Mouse (Mus musculus) left cerebral cortex, adult 8-10 months (tissue): Measurements from ENCODE around the gene Cdsn. TPM values are rescaled to one million over a fixed set of nuclear protein-coding genes. Genes with fewer than 3 reads are reported as not detected.

Experiments used
- DNase-seq, 2 experiments: peaks; one replicate each; pipeline ENCODE4 v3.0.0; 2022; ENCODE audit warnings: low spot score in 2 of 2
- total RNA-seq, 4 experiments: library from RNA; stranded (reverse); gene quantifications; 2 replicates each; pipeline ENCODE4 v1.2.4; 2022

Cdsn gene
- total RNA-seq, 4 experiments from 2014 or later, result 1.00 to 1.6 (median 1.2) TPM

- DNase-seq, result no peak
Observed at GRCm38 (mm10) chr17:35569091-35569944, 17.4 kb downstream of the Cdsn start.

- DNase-seq, result no peak
Observed at GRCm38 (mm10) chr17:35570836-35571235, 18.9 kb downstream of the Cdsn start.

- no peak for DNase-seq
Observed at GRCm38 (mm10) chr17:35571477-35571876, 19.5 kb downstream of the Cdsn start.

- peak; percentile 34 to 50 for DNase-seq
Observed at GRCm38 (mm10) chr17:35578211-35578610, 26.3 kb downstream of the Cdsn start.

- no peak for DNase-seq
Observed at GRCm38 (mm10) chr17:35582900-35583299, 31.0 kb downstream of the Cdsn start.

GRCm38 (mm10) chr17:35584330-35584937 lies 32.5 kb downstream of the Cdsn start:
- DNase-seq, result peak; percentile 69 to 70

DNA sequence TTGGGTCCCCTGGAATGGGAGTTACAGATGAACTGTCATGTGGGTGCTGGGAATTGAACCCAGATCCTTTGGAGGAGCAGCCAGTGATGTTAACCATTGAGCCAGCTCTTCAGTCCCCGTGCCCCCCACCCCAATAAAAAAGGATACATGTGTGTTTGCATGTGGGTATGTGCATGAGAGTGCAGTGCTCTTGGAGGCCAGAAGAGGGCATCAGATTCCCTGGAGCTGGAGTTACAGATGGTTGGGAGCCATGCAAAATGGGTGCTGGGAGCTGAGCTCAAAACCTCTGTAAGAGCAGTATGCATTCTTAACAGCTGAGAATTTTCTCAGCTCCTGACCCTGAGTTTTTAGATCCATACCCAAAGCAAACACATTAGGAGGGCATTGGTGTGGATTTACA lies 35.4 kb downstream of the Cdsn start:
- DNase-seq, result no peak

GRCm38 (mm10) chr17:35588387-35588786 lies 36.5 kb downstream of the Cdsn start:
- no peak for DNase-seq

- DNase-seq, result peak; percentile 60 to 73
Observed at GRCm38 (mm10) chr17:35590410-35591218, 38.7 kb downstream of the Cdsn start.

GRCm38 (mm10) chr17:35591219-35591578 lies 39.3 kb downstream of the Cdsn start:
- no peak for DNase-seq

DNA sequence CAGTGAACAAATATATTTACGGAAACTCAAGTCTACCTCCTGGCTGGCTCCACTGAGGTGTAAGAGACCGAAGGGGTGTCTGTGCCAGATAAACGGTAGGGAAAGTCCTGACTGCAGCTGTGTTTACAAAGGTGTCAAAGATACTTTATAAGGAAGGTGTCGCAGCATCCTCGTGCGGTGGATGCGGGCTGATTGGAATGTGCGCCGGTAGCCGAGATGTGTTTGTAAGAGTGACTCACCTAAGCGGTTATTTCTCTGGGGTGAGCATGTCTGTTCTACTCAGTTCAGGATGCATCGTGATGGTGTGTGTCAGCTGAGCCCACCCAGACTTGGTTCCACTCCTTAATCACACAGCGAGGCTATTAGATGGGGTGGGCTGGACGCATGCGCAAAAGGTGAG lies 39.8 kb downstream of the Cdsn start:
- no peak for DNase-seq

GRCm38 (mm10) chr17:35592131-35592530 lies 40.2 kb downstream of the Cdsn start:
- DNase-seq, result no peak

DNA sequence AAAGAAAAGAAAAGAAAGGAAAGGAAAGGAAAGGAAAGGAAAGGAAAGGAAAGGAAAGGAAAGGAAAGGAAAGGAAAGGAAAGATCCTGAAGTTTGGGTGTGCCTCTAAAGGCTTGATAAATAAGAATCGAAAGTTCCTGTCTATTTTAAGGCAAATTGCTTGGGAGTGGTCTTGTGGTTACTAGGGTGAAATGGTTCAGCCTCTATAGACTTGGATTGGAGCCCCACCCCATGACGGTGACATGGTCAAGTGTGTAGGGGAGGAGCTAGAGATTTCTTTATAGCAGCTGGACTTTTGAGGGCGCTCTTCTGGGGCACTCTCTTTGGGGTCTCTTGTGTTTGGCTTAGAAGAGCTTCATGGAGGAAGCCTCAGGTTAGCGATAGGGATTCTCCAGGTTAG lies 41.9 kb downstream of the Cdsn start:
- no peak for DNase-seq

DNA sequence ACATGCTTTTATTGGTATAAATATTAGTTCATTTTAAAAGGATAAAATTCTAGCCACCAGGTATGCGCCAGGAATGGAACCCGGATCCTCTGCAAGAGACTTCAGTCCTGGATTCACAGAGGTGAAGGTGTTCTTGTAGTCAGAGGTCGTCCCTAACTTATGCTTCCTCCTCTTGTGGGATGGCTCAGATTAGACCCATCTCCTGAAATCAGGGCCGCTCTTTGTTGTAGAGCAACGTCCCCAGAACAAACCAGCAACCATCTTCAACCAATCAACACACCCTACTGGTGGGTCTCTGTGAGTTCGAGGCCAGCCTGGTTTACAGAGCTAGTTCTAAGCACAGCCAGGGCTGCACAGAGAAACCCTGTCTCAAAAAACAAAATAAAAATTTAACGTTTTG lies 42.5 kb downstream of the Cdsn start:
- DNase-seq, result no peak

DNA sequence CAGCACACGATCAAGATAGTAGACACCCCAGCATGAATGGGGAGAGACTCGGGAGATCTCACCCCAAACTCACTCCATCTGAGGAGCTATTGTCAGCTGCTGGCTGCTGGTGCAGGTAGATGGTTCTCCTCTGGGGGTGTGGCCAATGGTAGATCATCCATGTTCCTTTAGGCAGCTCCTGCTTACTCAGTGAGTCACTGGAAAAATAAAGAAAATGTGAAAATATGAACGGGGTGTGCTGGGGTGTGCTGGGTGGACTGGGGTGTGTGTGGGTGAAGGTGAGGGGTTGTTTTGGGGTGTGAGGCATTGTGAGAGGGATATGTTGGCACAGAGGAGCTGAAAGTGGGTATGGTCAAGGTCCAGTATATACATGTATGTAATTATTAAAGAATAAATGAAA lies 45.5 kb downstream of the Cdsn start:
- DNase-seq, result no peak

- DNase-seq, result no peak
Observed at GRCm38 (mm10) chr17:35601249-35601648, 49.3 kb downstream of the Cdsn start, which contains the start of gene Sfta2. TSS of gene Sfta2 (plus strand) at chr17:35601549.

- DNase-seq, result no peak
Observed at GRCm38 (mm10) chr17:35601736-35602354, 49.9 kb downstream of the Cdsn start.
